Mouse (Mus musculus): ENCODE data around the gene P3h4.

DNA sequence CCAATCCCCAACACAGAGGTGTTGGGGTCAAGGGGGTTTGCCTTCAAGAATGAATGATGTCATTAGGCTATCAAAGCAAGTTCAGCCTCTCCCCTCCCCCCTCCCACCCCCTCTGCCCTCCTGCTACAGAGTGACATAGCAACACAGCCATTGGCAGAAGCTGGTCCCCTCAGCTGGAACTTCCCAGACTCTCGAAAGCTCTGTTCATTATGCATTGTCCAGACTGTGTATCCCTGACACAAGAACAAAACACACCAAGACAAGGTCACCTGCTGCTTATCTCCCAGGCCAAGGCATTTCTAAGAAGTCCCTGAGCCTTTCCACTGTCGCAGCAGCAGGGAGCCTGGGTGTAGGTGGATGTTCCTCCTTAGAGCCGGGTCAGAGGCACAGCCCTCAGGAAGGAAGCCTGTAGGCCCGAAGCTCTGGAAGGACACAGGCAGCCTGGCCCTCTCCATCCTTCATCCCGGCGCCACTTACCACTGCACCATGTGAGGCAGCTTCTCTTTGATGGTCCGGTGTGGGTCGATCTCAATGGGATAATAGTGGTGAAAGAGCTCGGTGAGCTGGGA, 21.1 kb upstream of the P3h4 start:
- TF ChIP-seq CTCF (IDR thresholded peaks at IDR 0.05) = no peak
- TF ChIP-seq EP300 (IDR thresholded peaks at IDR 0.05) = no peak

Data from lung, postnatal 0 days (tissue).